Mouse (Mus musculus): Measurements from ENCODE around the gene Bmp15. TPM values are rescaled to one million over a fixed set of nuclear protein-coding genes. Genes with fewer than 3 reads are reported as not detected.

Gene Bmp15
- polyA plus RNA-seq (2014; fragmentation: Illumina TruSeq; extraction: RNeasy Lipid Tissue Mini Kit (QIAGEN cat#74804)) = 105 TPM

DNA sequence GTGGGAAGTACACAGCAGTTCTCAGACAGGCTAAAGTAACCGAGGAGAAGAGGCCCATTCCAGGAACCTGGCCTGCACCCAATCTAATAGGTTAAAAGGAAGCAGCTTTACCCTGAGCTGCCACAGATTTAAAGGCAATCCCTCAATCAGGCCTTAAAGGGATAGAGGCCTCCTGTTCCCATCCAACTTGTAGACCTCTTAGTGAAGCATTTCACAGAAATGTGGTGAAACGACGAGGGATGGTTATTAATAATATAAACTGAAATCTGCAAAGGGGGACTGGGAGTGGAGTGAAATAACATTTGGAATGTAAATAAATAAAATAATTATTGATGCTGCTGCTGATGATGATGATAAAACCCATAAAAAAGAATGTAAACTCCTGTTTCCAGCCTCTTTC is at the start of gene Bmp15:
Gene Bmp15, minus strand, starts transcription at position 101 of the 400 bp plus-strand sequence.

Other genes starting within 250 kb of the Bmp15 start
- gene AU022751, start 237.3 kb downstream of the Bmp15 start, polyA plus RNA-seq (2014; fragmentation: Illumina TruSeq; extraction: RNeasy Lipid Tissue Mini Kit (QIAGEN cat#74804)) = 14.5 TPM
- gene Nudt10, start 147.7 kb downstream of the Bmp15 start, polyA plus RNA-seq (2014; fragmentation: Illumina TruSeq; extraction: RNeasy Lipid Tissue Mini Kit (QIAGEN cat#74804)) = 13.1 TPM
- 10.4 TPM for gene Shroom4, start 79.1 kb upstream of the Bmp15 start, polyA plus RNA-seq (2014; fragmentation: Illumina TruSeq; extraction: RNeasy Lipid Tissue Mini Kit (QIAGEN cat#74804))